Mouse (Mus musculus) testis, adult 2 months (tissue): ENCODE results near the gene Olfr713. TPM values are rescaled to one million over a fixed set of nuclear protein-coding genes. Genes with fewer than 3 reads are reported as not detected.

Source experiments
- H3K27ac ChIP-seq: fragments of 200-500 bp; 2 replicates; pipeline ENCODE4 v1.5.1; 2012; ENCODE audit warnings: low read depth, low read length; ENCODE audit not compliant: control insufficient read depth, insufficient read depth
- H3K27me3 ChIP-seq: fragments of 200-500 bp; 2 replicates; pipeline ENCODE4 v1.6.1; 2012; ENCODE audit warnings: mild to moderate bottlenecking, low read length, moderate library complexity; ENCODE audit not compliant: control insufficient read depth, insufficient read depth
- H3K36me3 ChIP-seq: fragments of 200-500 bp; 2 replicates; pipeline ENCODE4 v1.6.1; 2012; ENCODE audit warnings: mild to moderate bottlenecking, low read length; ENCODE audit not compliant: control insufficient read depth, insufficient read depth
- H3K4me1 ChIP-seq: fragments of 200-500 bp; 2 replicates; pipeline ENCODE4 v1.6.1; 2012; ENCODE audit warnings: low read length; ENCODE audit not compliant: control insufficient read depth, insufficient read depth
- H3K4me3 ChIP-seq: fragments of 200-500 bp; 2 replicates; pipeline ENCODE4 v1.5.1; 2012; ENCODE audit warnings: low read depth, mild to moderate bottlenecking, low read length, moderate library complexity, mixed read lengths; ENCODE audit not compliant: control insufficient read depth
- CTCF ChIP-seq: fragments of 200-500 bp; IDR thresholded peaks from 2 replicates; pipeline ENCODE4 v1.5.1; 2012; ENCODE audit warnings: low read depth, mild to moderate bottlenecking, inconsistent platforms, low read length, moderate library complexity; ENCODE audit not compliant: control insufficient read depth, insufficient read depth, insufficient replicate concordance
- POLR2A ChIP-seq: fragments of 200-500 bp; IDR thresholded peaks from 2 replicates; pipeline ENCODE4 v1.6.1; 2012; ENCODE audit warnings: low read depth, mild to moderate bottlenecking, inconsistent platforms, low read length, moderate library complexity; ENCODE audit not compliant: control insufficient read depth
- polyA plus RNA-seq: library from polyadenylated mRNA; depleted of rRNA; stranded (reverse); fragments of >200 nt; gene quantifications from 2 replicates; pipeline ENCODE4 v1.2.3, GENCODE M21; 2012; rRNA removed

Olfr713 gene
- not detected in 2 replicates for polyA plus RNA-seq

- H3K27me3 ChIP-seq = no peaks in the 10 kb centered on the region
- no peak within 1 kb of the TSS for H3K27ac ChIP-seq
- TF ChIP-seq CTCF (no peak), POLR2A (no peak)
- H3K4me1 ChIP-seq = no peaks in the 10 kb centered on the region
- no peaks in the 10 kb centered on the region for H3K36me3 ChIP-seq
- H3K4me3 ChIP-seq = no peak within 1 kb of the TSS
These were observed at the start of gene Olfr713 for GRCm38 (mm10) chr7:107030874-107031273. Olfr713 (plus strand) TSS chr7:107031174.

GRCm38 (mm10) chr7:106985236-106985635 lies 45.7 kb upstream of the Olfr713 start:
- no peak for TF ChIP-seq CTCF
- no peak for TF ChIP-seq POLR2A
- Histone ChIP-seq H3K27ac (no peak overlapping the region), H3K36me3 (no peaks in the 10 kb centered on the region), H3K4me1 (no peaks in the 10 kb centered on the region), H3K27me3 (no peaks in the 10 kb centered on the region), H3K4me3 (no peak overlapping the region)

- Histone ChIP-seq H3K4me1 (no peaks in the 10 kb centered on the region), H3K27ac (no peak overlapping the region), H3K36me3 (no peaks in the 10 kb centered on the region), H3K27me3 (no peaks in the 10 kb centered on the region), H3K4me3 (no peak overlapping the region)
- TF ChIP-seq POLR2A = no peak
- TF ChIP-seq CTCF = no peak
These were observed 30.2 kb upstream of the Olfr713 start for GRCm38 (mm10) chr7:107000798-107001197.

- Histone ChIP-seq H3K27ac (no peak overlapping the region), H3K27me3 (no peaks in the 10 kb centered on the region), H3K36me3 (no peaks in the 10 kb centered on the region), H3K4me1 (no peaks in the 10 kb centered on the region), H3K4me3 (no peak overlapping the region)
- no peak for TF ChIP-seq POLR2A
- TF ChIP-seq CTCF = no peak
These were observed 26.8 kb upstream of the Olfr713 start for GRCm38 (mm10) chr7:107004169-107004568.

GRCm38 (mm10) chr7:107005972-107006371 lies 25.0 kb upstream of the Olfr713 start, which contains the start of gene Olfr2:
Olfr2 (minus strand) TSS chr7:107006072.
- Histone ChIP-seq H3K27me3 (no peaks in the 10 kb centered on the region), H3K36me3 (no peaks in the 10 kb centered on the region), H3K27ac (no peak within 1 kb of the TSS), H3K4me1 (no peaks in the 10 kb centered on the region), H3K4me3 (no peak within 1 kb of the TSS)
- TF ChIP-seq POLR2A (no peak), CTCF (no peak)

GRCm38 (mm10) chr7:107039934-107040563 lies 9.1 kb downstream of the Olfr713 start:
- no peak overlapping the region for H3K4me3 ChIP-seq
- H3K4me1 ChIP-seq = no peaks in the 10 kb centered on the region
- no peaks in the 10 kb centered on the region for H3K36me3 ChIP-seq
- H3K27me3 ChIP-seq = no peaks in the 10 kb centered on the region
- no peak overlapping the region for H3K27ac ChIP-seq
- no peak for TF ChIP-seq CTCF
- TF ChIP-seq POLR2A = no peak

GRCm38 (mm10) chr7:107043136-107043535 lies 12.2 kb downstream of the Olfr713 start:
- H3K36me3 ChIP-seq = no peaks in the 10 kb centered on the region
- H3K4me3 ChIP-seq = no peak overlapping the region
- H3K27ac ChIP-seq = no peak overlapping the region
- H3K27me3 ChIP-seq = no peaks in the 10 kb centered on the region
- TF ChIP-seq POLR2A (no peak), CTCF (no peak)
- no peaks in the 10 kb centered on the region for H3K4me1 ChIP-seq
